Mouse (Mus musculus) bone marrow, adult 2 months (tissue): Measurements from ENCODE around the gene Erbb2.

Source experiments
- CTCF ChIP-seq: fragments of 200-500 bp; IDR thresholded peaks from 2 replicates; pipeline ENCODE4 v1.5.1; 2011; ENCODE audit warnings: low read length, control low read depth; ENCODE audit not compliant: control insufficient read depth, insufficient read depth
- POLR2A ChIP-seq: fragments of 200-500 bp; IDR thresholded peaks from 2 replicates; pipeline ENCODE4 v1.6.1; 2011; ENCODE audit warnings: low read depth, mild to moderate bottlenecking, control low read depth, low read length, borderline replicate concordance; ENCODE audit not compliant: control insufficient read depth

DNA sequence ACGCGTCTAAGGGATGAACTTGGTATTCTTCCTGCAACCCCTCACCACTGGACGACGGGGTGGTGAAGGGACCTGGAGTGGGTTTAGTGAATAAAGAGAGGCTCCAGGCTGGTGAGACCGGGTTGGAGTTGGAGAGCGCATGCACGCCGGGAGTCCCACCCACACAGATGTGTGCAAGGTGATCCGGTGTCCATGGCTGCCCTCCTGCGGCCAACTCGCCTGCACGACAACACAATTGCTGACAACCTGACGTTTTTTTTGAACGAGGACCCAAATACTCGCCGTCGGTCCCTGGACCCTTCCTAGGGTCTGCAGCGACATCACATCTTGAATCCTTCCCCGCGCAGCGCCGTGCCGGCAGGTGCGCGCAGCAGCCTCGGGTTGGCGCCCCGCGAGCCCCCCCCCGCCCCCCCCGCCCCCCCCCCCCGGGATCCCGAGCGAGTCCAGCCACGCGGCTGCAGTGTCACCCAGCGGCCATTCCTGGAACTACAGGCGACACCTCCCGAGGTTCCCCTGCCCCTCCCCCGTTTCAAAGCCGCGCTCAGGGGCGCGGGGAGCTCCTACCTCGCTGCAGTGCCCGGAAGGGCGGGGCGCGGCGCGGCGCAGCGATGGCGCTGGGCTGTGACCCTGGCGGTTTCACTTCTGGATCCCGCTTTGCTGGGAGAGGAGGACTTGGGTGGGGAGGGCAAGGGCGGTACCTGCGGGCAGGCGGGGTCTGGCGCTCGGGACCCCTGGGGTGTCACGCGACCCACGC is 45.3 kb downstream of the Erbb2 start:
- TF ChIP-seq CTCF: peak; percentile 60
- peak; percentile 60; the same call in 1 of the 2 replicates for TF ChIP-seq POLR2A
